Mouse (Mus musculus): ENCODE results near the gene Il6ra. TPM values are rescaled to one million over a fixed set of nuclear protein-coding genes. Genes with fewer than 3 reads are reported as not detected.

Gene Il6ra
- polyA plus RNA-seq, 1 experiment = 3.7 TPM

GRCm38 (mm10) chr3:89885766-89886165, 27.2 kb downstream of the Il6ra start:
- no peak for TF ChIP-seq POLR2A (IDR thresholded peaks at IDR 0.05; ENCODE audit: low read depth, low read length)
- no peak for TF ChIP-seq CTCF (IDR thresholded peaks at IDR 0.05; ENCODE audit: extremely low read depth, insufficient read length, insufficient replicate concordance, low read depth, low read length)
- H3K27me3 ChIP-seq (ENCODE audit: control insufficient read depth, insufficient read depth, low read length) = no peaks in the 10 kb centered on the region; the same call in 1 of the 2 replicates
- no peaks in the 10 kb centered on the region for H3K36me3 ChIP-seq (ENCODE audit: control insufficient read depth, insufficient read depth, low read length)
- no peak overlapping the region for H3K4me3 ChIP-seq (ENCODE audit: low read depth, low read length)
- no peaks in the 10 kb centered on the region; the same call in 1 of the 2 replicates for H3K4me1 ChIP-seq (ENCODE audit: control insufficient read depth, insufficient read depth, insufficient read length, low read length)
- no peak overlapping the region for H3K27ac ChIP-seq (ENCODE audit: insufficient read depth, low read depth, low read length)
- WGBS = 92% methylated on average over 11 of the region's 11 CpGs

- H3K27ac ChIP-seq (ENCODE audit: insufficient read depth, low read depth, low read length) = no peak overlapping the region
- 53% methylated on average over 4 of the region's 4 CpGs for WGBS
- no peak overlapping the region for H3K4me3 ChIP-seq (ENCODE audit: low read depth, low read length)
- no peaks in the 10 kb centered on the region; the same call in 1 of the 2 replicates for H3K4me1 ChIP-seq (ENCODE audit: control insufficient read depth, insufficient read depth, insufficient read length, low read length)
- H3K36me3 ChIP-seq (ENCODE audit: control insufficient read depth, insufficient read depth, low read length) = no peaks in the 10 kb centered on the region
- TF ChIP-seq CTCF (IDR thresholded peaks at IDR 0.05; ENCODE audit: extremely low read depth, insufficient read length, insufficient replicate concordance, low read depth, low read length) (no peak), POLR2A (IDR thresholded peaks at IDR 0.05; ENCODE audit: low read depth, low read length) (no peak)
- no peaks in the 10 kb centered on the region; the same call in 1 of the 2 replicates for H3K27me3 ChIP-seq (ENCODE audit: control insufficient read depth, insufficient read depth, low read length)
Measured at GRCm38 (mm10) chr3:89883582-89884041, 29.4 kb downstream of the Il6ra start.

GRCm38 (mm10) chr3:89882556-89883181, 30.3 kb downstream of the Il6ra start:
- H3K27ac ChIP-seq (ENCODE audit: insufficient read depth, low read depth, low read length) = no peak overlapping the region
- H3K27me3 ChIP-seq (ENCODE audit: control insufficient read depth, insufficient read depth, low read length) = no peaks in the 10 kb centered on the region; the same call in 1 of the 2 replicates

GRCm38 (mm10) chr3:89880036-89880851, 32.8 kb downstream of the Il6ra start:
- H3K4me3 ChIP-seq (ENCODE audit: low read depth, low read length) = no peak overlapping the region
- TF ChIP-seq POLR2A (IDR thresholded peaks at IDR 0.05; ENCODE audit: low read depth, low read length) (no peak), CTCF (IDR thresholded peaks at IDR 0.05; ENCODE audit: extremely low read depth, insufficient read length, insufficient replicate concordance, low read depth, low read length) (no peak)
- 48% methylated on average over 5 of the region's 5 CpGs for WGBS
- no peaks in the 10 kb centered on the region for H3K4me1 ChIP-seq (ENCODE audit: control insufficient read depth, insufficient read depth, insufficient read length, low read length)
- no peaks in the 10 kb centered on the region for H3K27me3 ChIP-seq (ENCODE audit: control insufficient read depth, insufficient read depth, low read length)
- no peaks in the 10 kb centered on the region for H3K36me3 ChIP-seq (ENCODE audit: control insufficient read depth, insufficient read depth, low read length)
- no peak overlapping the region for H3K27ac ChIP-seq (ENCODE audit: insufficient read depth, low read depth, low read length)

More at GRCm38 (mm10) chr3:89882556-89883181, 30.3 kb downstream of the Il6ra start:
- no peaks in the 10 kb centered on the region for H3K36me3 ChIP-seq (ENCODE audit: control insufficient read depth, insufficient read depth, low read length)
- no peak for TF ChIP-seq POLR2A (IDR thresholded peaks at IDR 0.05; ENCODE audit: low read depth, low read length)
- no peak for TF ChIP-seq CTCF (IDR thresholded peaks at IDR 0.05; ENCODE audit: extremely low read depth, insufficient read length, insufficient replicate concordance, low read depth, low read length)
- H3K4me1 ChIP-seq (ENCODE audit: control insufficient read depth, insufficient read depth, insufficient read length, low read length) = no peaks in the 10 kb centered on the region
- H3K4me3 ChIP-seq (ENCODE audit: low read depth, low read length) = no peak overlapping the region
- 74% methylated on average over 8 of the region's 8 CpGs for WGBS

GRCm38 (mm10) chr3:89879326-89879725, 33.7 kb downstream of the Il6ra start:
- Histone ChIP-seq H3K4me1 (ENCODE audit: control insufficient read depth, insufficient read depth, insufficient read length, low read length) (no peaks in the 10 kb centered on the region), H3K36me3 (ENCODE audit: control insufficient read depth, insufficient read depth, low read length) (no peaks in the 10 kb centered on the region), H3K4me3 (ENCODE audit: low read depth, low read length) (no peak overlapping the region), H3K27ac (ENCODE audit: insufficient read depth, low read depth, low read length) (no peak overlapping the region), H3K27me3 (ENCODE audit: control insufficient read depth, insufficient read depth, low read length) (no peaks in the 10 kb centered on the region)
- 61% methylated on average over 3 of the region's 3 CpGs for whole genome bisulfite sequencing
- TF ChIP-seq POLR2A (IDR thresholded peaks at IDR 0.05; ENCODE audit: low read depth, low read length) (no peak), CTCF (IDR thresholded peaks at IDR 0.05; ENCODE audit: extremely low read depth, insufficient read length, insufficient replicate concordance, low read depth, low read length) (no peak)

GRCm38 (mm10) chr3:89878456-89878855, 34.5 kb downstream of the Il6ra start:
- H3K27ac ChIP-seq (ENCODE audit: insufficient read depth, low read depth, low read length) = no peak overlapping the region
- TF ChIP-seq POLR2A (IDR thresholded peaks at IDR 0.05; ENCODE audit: low read depth, low read length) = no peak
- TF ChIP-seq CTCF (IDR thresholded peaks at IDR 0.05; ENCODE audit: extremely low read depth, insufficient read length, insufficient replicate concordance, low read depth, low read length) = no peak
- no peaks in the 10 kb centered on the region for H3K36me3 ChIP-seq (ENCODE audit: control insufficient read depth, insufficient read depth, low read length)
- WGBS = 54% methylated on average over 3 of the region's 3 CpGs
- no peak overlapping the region for H3K4me3 ChIP-seq (ENCODE audit: low read depth, low read length)
- H3K4me1 ChIP-seq (ENCODE audit: control insufficient read depth, insufficient read depth, insufficient read length, low read length) = no peaks in the 10 kb centered on the region
- no peaks in the 10 kb centered on the region for H3K27me3 ChIP-seq (ENCODE audit: control insufficient read depth, insufficient read depth, low read length)

GRCm38 (mm10) chr3:89877129-89877528, 35.9 kb downstream of the Il6ra start:
- Histone ChIP-seq H3K27ac (ENCODE audit: insufficient read depth, low read depth, low read length) (no peak overlapping the region), H3K27me3 (ENCODE audit: control insufficient read depth, insufficient read depth, low read length) (no peaks in the 10 kb centered on the region), H3K4me3 (ENCODE audit: low read depth, low read length) (no peak overlapping the region), H3K36me3 (ENCODE audit: control insufficient read depth, insufficient read depth, low read length) (no peaks in the 10 kb centered on the region), H3K4me1 (ENCODE audit: control insufficient read depth, insufficient read depth, insufficient read length, low read length) (peaks cover 4% of the 10 kb centered on the region)
- WGBS = 74% methylated on average over 8 of the region's 8 CpGs
- TF ChIP-seq POLR2A (IDR thresholded peaks at IDR 0.05; ENCODE audit: low read depth, low read length) (no peak), CTCF (IDR thresholded peaks at IDR 0.05; ENCODE audit: extremely low read depth, insufficient read length, insufficient replicate concordance, low read depth, low read length) (no peak)

All from small intestine, adult 2 months (tissue).